Mouse (Mus musculus): ENCODE results near the gene Barhl2.

DNA sequence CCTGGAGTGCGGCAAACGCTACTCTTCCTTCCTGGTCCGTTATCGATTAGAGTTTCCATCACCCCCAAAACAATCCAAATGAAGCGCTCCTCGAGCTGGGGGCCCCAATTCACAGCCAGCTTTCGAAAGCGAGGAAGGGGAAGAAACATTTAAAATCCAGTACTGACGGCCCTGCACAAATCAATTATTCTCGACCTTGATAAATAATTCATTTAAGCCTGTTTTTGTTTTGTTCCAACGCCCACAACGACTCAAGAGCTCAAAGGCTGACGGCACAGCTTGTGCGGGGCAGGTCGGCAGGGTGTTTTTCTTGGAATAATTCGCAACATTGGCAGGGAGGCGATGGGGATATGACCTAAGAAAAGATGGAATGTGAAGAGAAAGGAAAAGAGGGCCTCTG is 2.6 kb upstream of the Barhl2 start:
- TF ChIP-seq CTCF (IDR thresholded peaks at IDR 0.05; ENCODE audit: borderline replicate concordance, control insufficient read depth, extremely low read depth, insufficient read depth, low read length, poor library complexity) (no peak), POLR2A (IDR thresholded peaks at IDR 0.05; ENCODE audit: control insufficient read depth, extremely low read depth, insufficient read depth, low read length, poor library complexity) (no peak)

Measured in thymus, adult 2 months (tissue).